Mouse (Mus musculus) bone marrow, adult 2 months (tissue): ENCODE measurements around the gene Traf1.

Experiments
- CTCF ChIP-seq: fragments of 200-500 bp; IDR thresholded peaks from 2 replicates; pipeline ENCODE4 v1.5.1; 2011; ENCODE audit warnings: low read length, control low read depth; ENCODE audit not compliant: control insufficient read depth, insufficient read depth
- POLR2A ChIP-seq: fragments of 200-500 bp; IDR thresholded peaks from 2 replicates; pipeline ENCODE4 v1.6.1; 2011; ENCODE audit warnings: low read depth, mild to moderate bottlenecking, control low read depth, low read length, borderline replicate concordance; ENCODE audit not compliant: control insufficient read depth

GRCm38 (mm10) chr2:34976447-34976846 is 14.9 kb upstream of the Traf1 start:
- TF ChIP-seq POLR2A (no peak), CTCF (no peak)
